Mouse (Mus musculus) lung, adult 18-20 months (tissue): ENCODE data around the gene Rad18.
"Not testable (repeated sequence)": the region's sequence is repeated elsewhere in the genome, so short reads cannot be mapped to it uniquely, and the experiment has no call there.

Experiments used
- DNase-seq, 2 experiments: peaks; one replicate each; pipeline ENCODE4 v3.0.0; 2022; ENCODE audit warnings: mixed read lengths in 2 of 2

Rad18 gene

DNA sequence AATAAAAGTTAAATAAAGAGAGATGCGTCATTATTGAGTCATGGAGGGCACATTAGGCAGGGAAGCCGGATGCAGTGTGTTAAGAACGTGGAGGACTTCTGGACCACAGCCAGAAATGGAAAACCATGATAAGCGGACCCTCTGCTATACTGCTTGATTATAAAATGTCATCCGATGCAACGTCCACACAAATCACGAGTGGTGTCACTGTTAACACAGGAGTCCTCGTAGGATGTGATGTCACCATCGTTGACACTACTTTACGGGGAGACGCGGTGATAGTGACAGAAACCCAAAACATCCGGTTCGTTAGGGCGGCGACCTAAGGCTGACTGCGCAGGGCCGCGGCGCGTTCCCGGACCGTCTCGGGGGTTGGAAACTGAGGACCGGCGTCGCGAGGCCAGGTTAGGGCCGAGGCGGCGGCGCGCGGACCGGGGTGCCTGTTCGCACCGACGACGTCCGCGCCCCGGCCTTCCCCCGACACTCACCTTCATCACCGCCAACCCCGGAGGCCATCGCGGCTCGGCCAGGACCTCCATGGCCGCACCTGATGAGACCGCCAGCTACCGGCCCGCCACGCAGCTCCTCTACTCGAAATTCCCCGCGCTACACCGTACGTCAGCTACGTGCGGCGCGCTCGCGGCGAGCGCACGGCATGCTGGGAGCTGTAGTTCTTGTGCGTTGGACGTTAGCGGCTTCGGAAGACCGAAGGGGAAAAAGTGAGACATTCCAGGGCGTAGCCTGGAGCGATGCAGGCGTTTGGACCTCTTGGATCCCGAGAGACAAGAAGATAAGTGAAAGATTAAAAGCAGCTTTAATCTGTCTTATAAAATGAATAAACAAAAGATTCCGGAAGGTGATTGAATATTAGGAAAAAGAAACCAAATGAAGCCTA is at the start of gene Rad18:
Gene Rad18, minus strand, starts transcription at position 631 of the 895 bp plus-strand sequence.
- peak; percentile 85 to 86 for DNase-seq

DNA sequence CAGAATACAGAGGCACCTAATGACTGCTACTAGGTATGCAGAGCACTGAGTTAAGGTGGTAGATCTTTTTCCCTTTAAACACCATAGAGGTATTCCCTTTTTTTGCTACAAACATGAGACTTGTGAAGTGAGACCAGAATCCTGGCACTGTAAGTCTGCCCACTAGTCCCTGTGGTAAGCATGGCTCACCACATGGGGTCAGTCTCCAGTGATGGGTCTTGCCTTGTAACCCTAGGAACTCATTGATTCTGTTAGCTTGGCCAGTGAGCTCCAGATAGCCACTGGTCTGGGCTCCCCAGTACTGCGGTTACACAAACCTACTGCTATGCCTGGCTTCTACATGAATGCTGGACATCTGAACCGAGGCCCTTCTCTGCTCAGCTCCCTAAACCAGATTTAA is 45.8 kb upstream of the Rad18 start:
- DNase-seq: no peak

DNA sequence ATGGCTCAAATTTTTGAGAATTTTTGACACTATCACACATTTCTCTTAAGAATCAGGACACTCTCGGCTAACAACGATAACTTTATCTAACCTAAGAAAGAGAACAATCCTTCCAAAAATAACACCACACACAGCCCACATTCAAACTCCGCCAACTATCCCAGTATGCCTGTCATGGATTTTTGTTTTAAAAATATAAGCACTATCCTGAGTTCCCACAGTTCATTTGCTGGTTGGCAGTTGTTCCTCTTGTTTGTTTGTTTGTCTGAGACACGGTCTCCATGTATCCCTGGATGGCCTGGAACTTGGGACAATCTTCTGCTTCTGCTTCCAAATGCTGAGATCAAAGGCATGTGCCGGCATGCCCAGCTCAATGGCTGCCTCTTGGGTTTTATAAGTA is 45.3 kb upstream of the Rad18 start:
- DNase-seq: no peak

DNA sequence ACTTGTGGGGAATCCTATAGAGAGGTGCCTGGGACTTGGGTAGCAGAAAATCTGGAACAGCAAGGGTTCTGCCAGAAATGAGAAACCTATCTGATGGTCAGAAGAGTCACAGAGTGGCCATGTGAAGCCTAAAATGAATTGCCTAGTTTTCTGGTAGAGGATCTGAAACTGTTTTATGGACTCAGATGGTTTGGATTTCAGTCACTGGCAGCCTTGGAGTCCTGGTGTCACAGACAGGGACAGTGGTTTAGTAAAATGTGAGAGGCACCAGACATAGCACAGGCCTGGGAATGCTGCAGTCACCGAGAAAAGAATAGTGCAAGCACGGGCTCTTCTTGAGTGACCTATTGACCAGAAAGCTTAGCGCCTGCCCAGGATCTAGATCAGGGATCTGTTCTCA is 43.1 kb upstream of the Rad18 start:
- no peak for DNase-seq

DNA sequence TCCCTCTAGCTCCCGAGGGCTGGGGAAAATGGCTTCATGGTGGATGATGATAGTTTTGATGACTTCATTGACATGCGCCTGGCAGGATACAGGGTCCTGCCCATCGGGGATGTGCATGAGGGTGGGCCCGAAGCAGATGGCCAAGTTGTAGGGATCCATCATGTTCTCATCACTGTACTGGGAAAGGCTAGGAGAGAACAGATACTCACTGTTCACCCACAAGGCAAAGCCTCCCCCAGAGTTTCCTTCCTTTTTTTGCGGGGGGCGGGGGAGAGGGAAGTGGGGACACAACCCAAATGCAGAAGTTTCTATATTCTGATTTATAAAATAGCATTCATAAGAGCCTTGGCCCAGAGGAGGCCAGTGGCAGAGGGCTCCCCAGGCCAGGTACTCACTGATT is 42.4 kb upstream of the Rad18 start:
- peak; percentile 16 to 20 for DNase-seq

DNA sequence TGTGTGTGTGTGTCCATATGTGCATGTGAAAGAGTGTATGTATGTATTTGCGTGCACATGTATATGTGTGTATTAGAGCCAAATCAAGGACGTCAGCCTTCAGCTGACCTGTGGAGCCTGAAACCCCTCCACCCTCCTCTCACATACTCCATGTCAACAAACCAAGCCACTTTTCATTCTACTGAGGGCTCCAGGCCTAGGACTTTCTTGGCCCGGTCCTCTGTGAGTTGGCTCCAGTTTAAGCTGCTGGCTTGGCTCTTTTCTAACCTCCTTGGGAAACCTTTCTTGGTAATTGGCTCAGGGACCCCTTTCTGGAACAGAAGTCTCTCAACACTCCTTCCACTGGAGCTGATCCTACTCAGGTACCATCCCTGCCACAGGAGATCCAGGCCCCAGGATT is 40.0 kb upstream of the Rad18 start:
- DNase-seq: peak in 1 of 2 experiments; percentile 9

DNA sequence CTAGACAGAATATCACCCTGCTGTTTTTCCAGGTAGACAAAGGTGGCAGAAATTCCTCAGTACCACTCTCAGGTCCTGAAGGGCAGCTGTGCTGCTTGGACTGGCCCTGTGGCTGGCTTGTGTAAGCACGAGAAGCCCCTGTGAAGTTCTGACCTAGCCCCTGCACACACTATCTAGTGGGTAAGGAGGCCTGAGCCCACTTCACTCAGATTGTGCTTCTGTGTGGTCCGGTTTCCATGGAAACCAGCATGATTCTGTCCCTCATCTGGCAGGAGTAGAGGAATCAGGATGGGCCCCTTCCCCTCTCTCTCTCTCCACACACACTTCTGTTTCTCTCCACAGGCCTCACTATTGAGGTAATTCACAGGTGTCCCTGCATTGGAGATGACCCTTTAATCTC is 38.6 kb upstream of the Rad18 start:
- no peak for DNase-seq

DNA sequence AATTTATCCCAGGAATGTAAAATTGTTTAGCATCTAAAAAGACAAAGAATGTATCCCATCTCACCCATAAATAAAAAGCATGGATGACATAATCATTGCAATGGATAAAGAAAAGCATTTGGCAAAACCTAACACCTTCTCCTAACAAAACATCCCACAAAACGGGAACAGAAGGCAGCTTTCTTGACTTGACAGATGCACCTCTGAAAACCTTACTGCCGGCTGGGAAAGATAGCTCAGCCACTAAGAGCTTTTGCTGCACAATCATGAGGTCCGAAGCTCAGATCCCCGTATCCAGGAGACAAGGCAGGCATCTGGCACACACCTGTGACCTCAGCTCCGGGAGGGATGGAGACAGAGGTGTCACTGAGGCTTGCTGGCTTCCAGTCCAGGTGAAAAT is 37.5 kb upstream of the Rad18 start:
- DNase-seq: no peak

DNA sequence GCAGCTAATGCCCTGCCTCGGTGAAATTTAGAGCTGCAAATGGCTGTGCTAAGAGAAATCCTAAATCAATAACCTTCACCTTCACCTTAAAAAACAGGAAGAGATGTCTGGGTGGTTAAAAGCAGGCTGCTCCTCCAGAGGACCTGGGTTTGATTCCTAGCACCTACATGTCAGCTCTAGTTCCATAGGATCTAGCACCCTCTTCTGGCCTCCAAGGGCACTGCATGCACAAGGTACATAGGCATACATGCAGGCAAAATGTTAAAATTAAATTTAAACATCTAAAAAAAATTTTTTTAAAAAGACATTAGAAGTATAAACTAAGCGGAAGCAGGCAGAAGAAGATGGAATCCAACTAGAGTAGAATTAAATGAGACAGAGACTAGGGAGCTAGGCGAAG is 35.9 kb upstream of the Rad18 start:
- no peak for DNase-seq

DNA sequence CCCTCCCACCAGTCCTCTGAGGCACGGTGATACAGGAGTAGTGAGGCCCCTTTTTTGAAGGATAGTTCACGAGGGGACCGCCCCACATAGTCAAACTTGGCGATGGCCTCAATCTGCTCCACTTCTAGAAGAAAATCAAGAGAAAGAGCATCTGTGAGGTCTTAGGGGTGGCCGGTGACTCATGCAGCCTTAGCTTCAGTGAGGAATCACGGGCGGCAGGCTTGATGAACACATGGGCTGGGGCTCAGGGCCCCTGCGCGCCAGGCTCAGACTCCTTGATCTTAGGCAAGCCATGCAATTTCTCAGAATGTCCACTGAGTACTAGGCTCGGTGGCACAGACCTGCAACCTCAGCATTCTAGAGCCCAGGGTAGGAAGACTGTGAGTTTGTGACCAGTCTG is 34.9 kb upstream of the Rad18 start:
- no peak for DNase-seq

DNA sequence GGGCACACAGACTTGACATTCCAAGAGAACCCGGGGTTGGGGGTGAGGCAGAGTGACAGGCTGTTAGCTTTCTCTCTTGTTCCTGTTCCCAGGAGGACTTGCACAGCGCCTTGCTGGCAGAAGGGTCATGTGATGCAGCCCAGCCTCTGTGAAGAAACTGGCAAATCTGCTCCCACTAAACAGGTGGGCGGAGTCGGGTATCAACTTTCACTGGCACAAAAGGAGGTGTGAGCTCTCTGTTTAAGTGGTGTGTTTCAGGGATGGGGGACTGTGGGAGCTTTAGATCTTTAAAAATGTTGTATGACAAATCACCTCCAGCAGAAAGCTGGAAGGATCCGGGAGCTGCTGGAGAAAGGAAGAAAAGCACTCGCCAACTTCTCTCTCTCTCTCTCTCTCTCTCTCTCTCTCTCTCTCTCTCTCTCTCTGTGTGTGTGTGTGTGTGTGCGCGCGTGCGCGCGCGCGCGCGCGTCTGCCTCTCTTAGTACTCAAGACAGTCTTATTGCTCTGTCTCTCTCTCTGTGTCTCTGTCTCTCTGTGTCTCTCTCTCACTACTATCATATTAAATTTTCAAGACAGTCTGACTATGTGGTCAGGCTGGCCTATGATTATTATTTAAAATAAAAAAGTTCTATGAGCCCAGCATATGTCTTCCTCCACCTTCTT is 32.4 kb upstream of the Rad18 start:
- peak; percentile 80 to 83 for DNase-seq

DNA sequence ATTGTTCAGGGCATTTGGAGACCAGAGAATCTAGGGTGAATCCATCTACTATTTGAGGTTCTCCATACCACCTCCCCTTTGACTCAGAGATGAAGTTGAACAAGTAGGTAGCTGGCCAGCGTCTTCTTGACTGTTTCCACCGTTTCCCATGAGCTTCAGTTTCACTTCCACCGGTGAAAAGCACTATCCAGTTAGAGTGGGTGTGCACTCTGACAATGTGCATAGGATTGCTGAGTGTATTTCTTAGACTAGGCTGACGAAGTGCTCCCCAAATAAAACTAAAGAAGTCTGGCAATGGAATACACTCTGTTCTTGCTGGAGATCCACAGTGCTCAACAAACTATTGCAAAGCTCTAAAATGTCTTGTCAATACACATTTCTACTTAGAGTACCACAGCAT is 29.0 kb upstream of the Rad18 start:
- DNase-seq: no peak

DNA sequence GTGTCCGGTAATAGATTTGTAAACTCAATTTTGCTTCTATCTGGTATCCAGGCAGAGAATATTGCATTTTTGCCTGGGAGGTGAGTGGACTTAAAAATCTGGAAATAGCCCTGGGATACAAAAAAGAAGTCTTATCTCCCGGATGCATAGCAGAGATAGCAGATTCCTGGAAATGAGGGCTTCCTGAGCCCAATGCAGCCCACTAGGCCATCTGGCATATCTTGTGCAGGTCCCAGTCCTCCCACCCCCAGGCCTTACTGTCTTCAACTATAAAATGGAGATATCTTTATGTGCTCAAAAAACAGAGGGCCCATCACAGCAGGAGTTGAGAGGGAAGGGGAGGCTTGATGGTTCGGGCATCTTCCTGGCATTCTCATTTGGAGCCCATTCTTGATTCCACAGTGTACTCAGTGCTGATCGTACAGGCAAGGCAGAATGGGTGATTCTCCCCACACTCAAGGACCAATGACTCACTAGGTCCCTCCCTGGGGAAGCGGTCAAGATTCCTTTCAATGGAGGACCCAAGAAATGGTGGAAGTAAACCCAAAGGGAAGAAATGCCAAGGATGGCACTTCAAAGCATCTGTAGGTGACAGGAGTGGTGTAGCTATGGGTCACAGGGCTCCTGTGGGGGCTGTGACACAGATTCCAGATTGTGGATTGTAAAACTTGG is 24.1 kb upstream of the Rad18 start:
- no peak for DNase-seq

DNA sequence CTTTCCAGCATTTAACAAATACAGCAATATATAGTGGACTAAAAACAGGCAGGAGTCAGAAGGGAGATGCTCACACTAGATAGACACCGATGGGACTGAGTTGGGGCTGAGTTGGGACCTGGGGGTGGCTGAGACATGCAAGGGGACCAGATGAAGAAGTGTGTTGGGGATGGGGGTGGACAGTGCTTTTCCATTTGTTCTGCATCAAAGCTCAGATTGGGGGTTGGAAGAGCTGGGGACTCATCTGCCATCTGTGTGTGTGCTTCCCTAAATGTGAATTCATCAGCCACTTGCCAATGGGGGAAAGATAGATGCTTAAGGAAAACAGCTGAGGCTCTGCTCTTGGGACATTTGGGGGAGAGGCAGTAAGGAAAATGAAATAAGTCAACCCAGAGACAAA is 23.5 kb upstream of the Rad18 start:
- DNase-seq: no peak

DNA sequence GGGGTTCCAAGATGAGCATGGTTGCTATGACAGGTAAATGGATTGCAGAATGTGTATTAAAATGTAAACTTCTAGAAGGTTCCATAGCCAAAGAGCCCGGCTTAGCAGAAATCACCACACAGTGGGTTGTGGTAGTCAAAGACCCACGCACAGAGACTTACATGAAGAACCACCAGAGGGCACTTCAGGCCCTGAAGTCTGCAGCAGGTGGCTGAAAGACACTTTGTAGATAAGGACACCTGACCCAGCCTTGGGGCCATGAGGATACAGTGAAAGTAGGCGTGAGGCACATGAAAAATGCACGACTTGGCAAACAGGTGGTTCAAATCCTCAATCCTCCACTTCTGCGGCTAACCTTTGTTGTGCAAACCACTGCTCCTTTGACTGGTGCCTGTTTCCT is 20.7 kb upstream of the Rad18 start:
- DNase-seq: peak in 1 of 2 experiments; percentile 19

DNA sequence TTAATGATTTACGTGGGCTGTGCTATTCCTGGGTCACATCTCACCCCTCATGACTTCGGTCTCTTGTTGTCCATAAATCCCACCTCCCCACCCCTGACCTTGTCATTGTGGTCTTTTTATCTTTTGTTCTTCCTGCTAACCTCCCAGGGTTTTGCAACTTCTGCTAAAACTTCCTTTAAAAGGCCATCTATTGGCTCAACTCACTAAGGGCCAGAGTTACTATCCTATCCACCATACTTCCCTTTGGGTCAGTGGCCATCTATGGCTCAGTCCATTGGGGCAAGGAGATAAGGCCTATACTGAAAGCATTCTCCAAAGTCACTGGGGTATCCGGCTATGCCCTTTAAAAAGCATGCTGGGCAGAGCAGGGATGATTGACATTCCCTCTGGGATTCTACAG is 17.5 kb upstream of the Rad18 start:
- no peak for DNase-seq

DNA sequence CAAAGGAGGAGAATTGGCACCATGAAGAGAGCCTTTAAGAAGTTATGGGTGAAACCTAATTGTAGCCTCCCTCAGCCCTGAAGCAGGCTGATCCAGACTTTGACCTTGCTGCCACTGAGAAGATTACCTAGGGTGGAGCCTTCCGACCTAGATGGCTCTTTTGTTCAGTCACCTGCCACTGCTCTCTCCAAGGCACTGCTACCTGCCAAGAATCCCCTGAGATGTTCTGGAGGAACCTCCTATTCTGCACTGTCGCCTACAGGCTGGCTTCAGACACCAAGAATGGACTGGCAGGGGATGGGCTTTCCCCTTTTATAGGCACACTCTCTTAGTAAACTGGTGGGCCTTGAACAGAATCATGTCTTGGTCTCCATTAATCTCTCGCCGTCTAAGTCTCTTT is 5.8 kb upstream of the Rad18 start:
- not testable (repeated sequence) for DNase-seq

DNA sequence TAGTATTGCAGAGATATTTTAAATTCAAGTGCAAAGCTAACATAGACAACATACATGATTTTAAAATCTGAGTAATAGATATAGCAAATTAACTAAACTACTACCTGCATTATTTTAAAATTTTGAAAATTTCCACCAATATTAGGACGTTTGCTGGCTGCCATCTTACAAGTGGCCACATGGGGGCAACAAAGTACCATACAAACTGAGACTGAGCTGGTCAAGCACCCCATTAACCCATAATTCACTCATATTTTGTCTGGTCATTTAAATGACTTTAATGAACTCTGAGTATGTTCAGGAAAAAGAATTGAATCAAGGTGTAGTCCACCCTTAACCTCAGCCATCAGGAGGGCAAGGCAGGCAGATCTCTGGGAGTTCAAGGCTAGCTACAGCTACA is 3.9 kb upstream of the Rad18 start:
- peak; percentile 24 to 39 for DNase-seq

DNA sequence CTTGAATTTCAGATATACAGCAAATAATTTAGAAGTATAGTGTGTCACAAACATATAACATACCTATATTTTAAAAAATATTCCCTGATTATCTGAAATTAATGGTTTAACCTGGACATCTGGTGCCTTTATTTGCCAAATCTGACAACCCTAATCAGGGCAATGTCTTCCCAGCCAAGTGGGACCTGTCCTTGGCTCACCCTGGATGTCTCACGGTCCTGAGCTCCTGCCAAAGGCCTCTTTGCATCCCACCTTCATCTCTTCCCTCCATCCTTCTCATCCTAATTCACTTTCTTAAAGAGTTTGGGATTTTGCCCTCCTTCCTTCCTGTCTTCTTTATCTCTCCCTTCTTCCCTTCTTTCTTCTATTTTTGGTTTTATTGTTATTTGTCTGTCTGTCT is 2.6 kb upstream of the Rad18 start:
- DNase-seq: no peak

DNA sequence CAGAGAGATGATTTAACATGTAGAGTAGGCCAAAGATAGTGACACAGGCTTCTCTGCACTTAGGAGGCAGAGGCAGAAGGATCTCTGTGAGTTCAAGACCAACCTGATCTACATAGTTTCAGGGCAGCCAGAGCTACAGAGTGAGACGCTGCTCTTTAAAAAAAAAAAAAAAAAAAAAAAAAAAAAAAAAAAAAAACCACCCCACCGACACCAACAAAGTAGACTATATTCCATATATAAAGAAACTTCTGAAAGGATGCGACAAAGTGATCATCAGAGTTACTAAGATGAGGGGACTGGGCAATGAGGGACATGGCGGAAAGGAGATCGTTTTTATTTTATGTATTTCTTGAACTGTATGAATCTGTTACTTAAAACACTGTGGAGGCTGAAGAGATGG is 2.0 kb downstream of the Rad18 start:
- no peak for DNase-seq

DNA sequence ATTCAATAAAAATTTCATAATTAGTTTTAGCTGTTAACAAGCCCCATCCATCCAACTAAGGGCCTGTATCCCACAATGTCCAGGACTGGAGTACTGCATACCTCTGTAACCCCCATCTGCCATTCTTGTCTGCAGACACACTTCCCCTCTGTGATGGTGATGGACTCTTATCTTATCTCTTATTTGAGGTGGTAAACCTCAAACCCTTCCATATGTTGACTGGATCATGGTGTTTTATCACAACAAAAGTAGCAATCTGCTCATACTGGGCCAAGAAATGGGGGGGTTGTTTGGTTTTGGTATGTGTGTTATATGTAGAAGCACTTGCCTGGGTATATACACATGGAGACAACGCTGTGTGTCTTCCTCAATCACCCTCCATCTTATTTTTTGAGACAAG is 5.0 kb downstream of the Rad18 start:
- no peak for DNase-seq

DNA sequence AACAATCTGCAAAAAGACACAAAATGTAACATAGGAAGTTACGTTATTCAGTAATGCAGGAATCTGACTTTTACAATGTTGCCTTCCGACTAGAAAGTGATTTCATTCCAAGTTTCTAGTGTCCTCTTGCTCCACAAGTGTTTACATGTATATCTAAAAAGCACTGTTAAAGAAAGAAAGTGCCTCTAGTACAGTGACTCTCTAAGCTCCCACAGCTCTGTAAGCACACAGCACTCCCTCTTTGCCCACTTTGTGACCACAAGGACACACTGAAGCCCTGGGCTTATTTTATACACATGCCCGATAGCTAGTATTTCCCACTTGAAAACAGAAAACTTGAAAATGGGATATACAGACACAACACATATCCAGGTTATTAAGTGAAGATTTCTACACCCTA is 8.5 kb downstream of the Rad18 start:
- peak; percentile 17 to 46 for DNase-seq

DNA sequence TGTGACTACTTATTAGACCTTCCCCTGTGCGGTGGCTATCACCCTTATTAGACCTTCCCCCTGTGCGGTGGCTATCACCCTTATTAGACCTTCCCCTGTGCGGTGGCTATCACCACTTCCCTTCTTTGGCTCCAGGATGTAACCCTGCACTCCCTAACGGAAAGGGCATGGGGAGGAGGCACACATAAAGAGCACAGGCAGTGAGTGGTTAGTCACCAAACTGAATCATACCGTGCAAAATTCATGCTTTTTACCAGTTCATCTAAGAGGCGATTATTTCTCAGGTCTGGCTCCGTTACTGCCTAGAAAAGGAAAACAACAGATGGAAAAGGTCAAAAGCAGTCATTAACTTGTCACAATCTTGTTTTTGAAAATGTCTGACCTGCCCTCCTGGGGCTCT is 10.0 kb downstream of the Rad18 start:
- no peak for DNase-seq

DNA sequence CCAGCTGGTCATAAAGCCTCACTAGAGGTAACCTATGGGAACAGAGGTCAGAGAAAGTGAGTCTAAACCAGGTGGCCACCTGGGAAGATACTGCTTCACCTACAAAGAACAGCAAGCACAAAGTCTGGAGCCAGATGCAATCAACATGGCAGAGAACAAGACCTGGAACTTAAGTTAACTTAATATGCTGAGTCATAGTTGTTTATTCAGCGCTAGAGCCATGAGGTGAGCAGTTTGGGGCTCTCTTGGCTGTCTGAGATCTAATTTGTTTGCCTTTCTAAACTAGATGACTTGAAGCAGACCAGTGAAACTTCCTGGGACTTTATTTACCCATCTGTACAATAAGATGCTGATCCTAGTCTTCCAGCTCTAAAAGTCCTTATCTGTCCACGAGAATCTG is 12.4 kb downstream of the Rad18 start:
- DNase-seq: no peak
